Comparison of ENCODE assay signal across 11 mouse cellular contexts in the genomic region with DNA sequence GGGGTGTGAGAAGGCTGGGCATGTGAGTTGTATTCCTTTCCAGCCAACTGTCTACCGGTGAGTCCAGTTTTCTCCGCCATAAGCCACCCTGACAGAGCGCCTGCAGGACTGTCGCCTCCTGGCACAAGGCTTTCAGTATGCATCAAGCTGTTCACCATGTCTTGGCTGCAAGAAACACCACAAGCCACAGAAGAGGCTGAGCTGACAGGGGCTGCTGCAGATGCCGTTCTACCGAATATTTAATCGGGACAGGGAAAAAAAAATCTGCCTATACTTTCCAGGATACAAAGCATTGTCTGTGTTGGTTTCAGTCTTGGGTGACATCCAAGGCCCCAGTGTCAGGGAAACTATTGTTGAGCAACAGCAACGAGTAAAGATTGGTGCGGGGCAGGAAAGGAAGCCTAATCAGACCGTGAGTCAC. TPM values are rescaled to one million over a fixed set of nuclear protein-coding genes. Genes with fewer than 3 reads are reported as not detected.
DNase-seq lines count a peak whose midpoint lies in the region; ATAC-seq and TF ChIP-seq lines count a peak whose summit lies in the region.
"Had no signal": no experiment of that assay in that cellular context is flagged by ENCODE, and none has a peak within 500 bp of the region (broad histone marks: within the 10 kb centered on the region; RNA-seq: fewer than 3 reads in every experiment).

No protein-coding gene starts in this region.

- no peak overlapping the region for H3K9ac ChIP-seq in forebrain, postnatal 0 days
- H3K9ac ChIP-seq: limb, embryonic 15.5 days; midbrain, embryonic 12.5 days had no signal

- H3K9me3 ChIP-seq in forebrain, postnatal 0 days (ENCODE audit: low read length) = no peaks in the 10 kb centered on the region
- H3K9me3 ChIP-seq: limb, embryonic 15.5 days; midbrain, embryonic 12.5 days had no signal

- H3K27ac ChIP-seq in forebrain, postnatal 0 days (ENCODE audit: low read depth, low read length) = peak overlapping the region; percentile 47; the same call in 1 of the 2 replicates
- H3K27ac ChIP-seq: limb, embryonic 15.5 days; midbrain, embryonic 12.5 days had no signal

- H3K4me1 ChIP-seq in forebrain, postnatal 0 days (ENCODE audit: insufficient read depth) = no peaks in the 10 kb centered on the region

- ATAC-seq in forebrain, postnatal 0 days = peak; percentile 88

- no peak for TF ChIP-seq CTCF in brain, embryonic 14.5 days (IDR thresholded peaks at IDR 0.05; ENCODE audit: borderline replicate concordance, extremely low read depth, insufficient read depth, insufficient read length)
- TF ChIP-seq CTCF in forebrain, postnatal 0 days (IDR thresholded peaks at IDR 0.05; ENCODE audit: low read depth) = no peak

- H3K4me2 ChIP-seq in forebrain, postnatal 0 days (ENCODE audit: low read depth) = 0 out of 2 replicates have a peak overlapping the region, but pooled peaks have one; percentile 3
- H3K4me2 ChIP-seq: limb, embryonic 15.5 days; midbrain, embryonic 12.5 days had no signal

- 32% methylated on average over 10 of the region's 10 CpGs for WGBS in forebrain, postnatal 0 days

- no peak for TF ChIP-seq POLR2A in brain, embryonic 14.5 days (IDR thresholded peaks at IDR 0.05; ENCODE audit: borderline replicate concordance, extremely low read depth, insufficient read depth, insufficient read length, poor library complexity, severe bottlenecking)

- no peak overlapping the region for H3K4me3 ChIP-seq in forebrain, postnatal 0 days (ENCODE audit: low read depth, low read length)
- H3K4me3 ChIP-seq: limb, embryonic 15.5 days; midbrain, embryonic 12.5 days had no signal

- peak; percentile 26 for DNase-seq in kidney, postnatal 10 days
- DNase-seq in kidney, adult 8-10 months = no peak
- peak; percentile 68 for DNase-seq in NIH3T3 (ENCODE audit: low read depth)
- peak; percentile 77 for DNase-seq in brain, embryonic 14.5 days (ENCODE audit: low read depth)
- peak; percentile 66 for DNase-seq in forebrain, postnatal 0 days
- no peak for DNase-seq in natural killer cell, adult 2 months (ENCODE audit: low spot score in 2 of 2)
- DNase-seq in right cerebral cortex, postnatal 4 days = no peak
- DNase-seq: kidney, postnatal 4 days; thymus, postnatal 14 days had no signal

- H3K36me3 ChIP-seq in forebrain, postnatal 0 days (ENCODE audit: insufficient read depth) = no peaks in the 10 kb centered on the region
- H3K36me3 ChIP-seq: limb, embryonic 15.5 days; midbrain, embryonic 12.5 days had no signal

- no peaks in the 10 kb centered on the region for H3K27me3 ChIP-seq in forebrain, postnatal 0 days (ENCODE audit: insufficient read depth, low read length)
- H3K27me3 ChIP-seq: limb, embryonic 15.5 days had no signal

RNA-seq across cellular contexts. Expression of a gene that starts 8.1 kb away (rescaled TPM):
- polyA plus RNA-seq in brain, embryonic 14.5 days (2012; rRNA removed) = 0.10 and 0.14 TPM in 2 replicates
- total RNA-seq in forebrain, postnatal 0 days (2014; rRNA removed) = 0.08 and 0.67 TPM in 2 replicates
- polyA plus RNA-seq in forebrain, postnatal 0 days (2015; fragmentation: Nextera tagmentation; extraction: Ambion mirVana) = 0.09 and 0.15 TPM in 2 replicates
- polyA plus RNA-seq: midbrain, embryonic 12.5 days had no signal

RNA-seq across cellular contexts. Expression of a gene that starts 45.3 kb away (rescaled TPM):
- polyA plus RNA-seq in brain, embryonic 14.5 days (2012; rRNA removed) = 0.19 and 0.43 TPM in 2 replicates
- total RNA-seq in forebrain, postnatal 0 days (2014; rRNA removed) = 0.19 and 0.62 TPM in 2 replicates
- polyA plus RNA-seq in forebrain, postnatal 0 days (2015; fragmentation: Nextera tagmentation; extraction: Ambion mirVana) = 0.20 and 0.33 TPM in 2 replicates

Comparison
In these comparisons a context has a peak if more than half of its experiments do, and no peak if none do; other contexts are left out.
1. DNase-seq: peak in kidney, postnatal 10 days (single experiment), NIH3T3 (single experiment), brain, embryonic 14.5 days (single experiment) and forebrain, postnatal 0 days (single experiment); none in kidney, adult 8-10 months (0 of 2), natural killer cell, adult 2 months (0 of 2) and right cerebral cortex, postnatal 4 days (single experiment).